Mouse (Mus musculus) C2C12 (cell line): Measurements from ENCODE around the gene Tnfrsf13b. TPM values are rescaled to one million over a fixed set of nuclear protein-coding genes. Genes with fewer than 3 reads are reported as not detected.

Experiments
- H3K27me3 ChIP-seq: one replicate; pipeline ENCODE4 v1.6.1; 2011; ENCODE audit not compliant: control insufficient read depth, insufficient read depth, insufficient read length
- H3K36me3 ChIP-seq: one replicate; pipeline ENCODE4 v1.6.1; 2011; ENCODE audit not compliant: control insufficient read depth, insufficient read depth
- H3K4me3 ChIP-seq: one replicate; pipeline ENCODE4 v1.5.1; 2011; ENCODE audit warnings: mild to moderate bottlenecking, control low read depth; ENCODE audit not compliant: poor library complexity, insufficient read depth, severe bottlenecking
- H3K79me2 ChIP-seq: one replicate; pipeline ENCODE4 v1.6.1; 2011; ENCODE audit not compliant: control insufficient read depth, insufficient read depth
- H3K79me3 ChIP-seq: one replicate; pipeline ENCODE4 v1.6.1; 2011; ENCODE audit warnings: low read depth, control low read depth
- H3ac ChIP-seq: one replicate; pipeline ENCODE3; 2011; ENCODE audit warnings: low read depth; ENCODE audit not compliant: control insufficient read depth, insufficient read length
- CEBPB ChIP-seq: IDR thresholded peaks from one replicate; pipeline ENCODE4 v1.6.1; 2011; ENCODE audit warnings: low read depth, mild to moderate bottlenecking, control low read depth, moderate library complexity
- CTCF ChIP-seq: IDR thresholded peaks from one replicate; pipeline ENCODE4 v1.5.1; 2011; ENCODE audit not compliant: control insufficient read depth, insufficient read depth, insufficient read length
- FOSL1 ChIP-seq: IDR thresholded peaks from one replicate; pipeline ENCODE4 v1.8.0; 2011; ENCODE audit warnings: mild to moderate bottlenecking, low read length; ENCODE audit not compliant: poor library complexity, insufficient read depth, severe bottlenecking
- MAX ChIP-seq: IDR thresholded peaks from one replicate; pipeline ENCODE4 v1.6.1; 2011; ENCODE audit warnings: mild to moderate bottlenecking, control low read depth
- MYOD1 ChIP-seq: IDR thresholded peaks from one replicate; pipeline ENCODE4 v1.6.1; 2011; ENCODE audit warnings: low read depth; ENCODE audit not compliant: control insufficient read depth, insufficient read length
- MYOG ChIP-seq: IDR thresholded peaks from one replicate; pipeline ENCODE4 v1.6.1; 2011; ENCODE audit not compliant: control insufficient read depth, insufficient read length; ENCODE audit errors: extremely low read depth
- USF1 ChIP-seq: IDR thresholded peaks from one replicate; pipeline ENCODE4 v1.6.1; 2011; ENCODE audit warnings: low read depth, mild to moderate bottlenecking, control low read depth, moderate library complexity
- polyA plus RNA-seq: library from polyadenylated mRNA; unstranded; fragments of >200 nt; fragmentation: generic; extraction: Trizol; gene quantifications from one replicate; pipeline ENCODE4 v1.2.1, GENCODE M21; 2012; ENCODE audit warnings: missing spikeins

Gene Tnfrsf13b
- polyA plus RNA-seq, 1 experiment: not detected

DNA sequence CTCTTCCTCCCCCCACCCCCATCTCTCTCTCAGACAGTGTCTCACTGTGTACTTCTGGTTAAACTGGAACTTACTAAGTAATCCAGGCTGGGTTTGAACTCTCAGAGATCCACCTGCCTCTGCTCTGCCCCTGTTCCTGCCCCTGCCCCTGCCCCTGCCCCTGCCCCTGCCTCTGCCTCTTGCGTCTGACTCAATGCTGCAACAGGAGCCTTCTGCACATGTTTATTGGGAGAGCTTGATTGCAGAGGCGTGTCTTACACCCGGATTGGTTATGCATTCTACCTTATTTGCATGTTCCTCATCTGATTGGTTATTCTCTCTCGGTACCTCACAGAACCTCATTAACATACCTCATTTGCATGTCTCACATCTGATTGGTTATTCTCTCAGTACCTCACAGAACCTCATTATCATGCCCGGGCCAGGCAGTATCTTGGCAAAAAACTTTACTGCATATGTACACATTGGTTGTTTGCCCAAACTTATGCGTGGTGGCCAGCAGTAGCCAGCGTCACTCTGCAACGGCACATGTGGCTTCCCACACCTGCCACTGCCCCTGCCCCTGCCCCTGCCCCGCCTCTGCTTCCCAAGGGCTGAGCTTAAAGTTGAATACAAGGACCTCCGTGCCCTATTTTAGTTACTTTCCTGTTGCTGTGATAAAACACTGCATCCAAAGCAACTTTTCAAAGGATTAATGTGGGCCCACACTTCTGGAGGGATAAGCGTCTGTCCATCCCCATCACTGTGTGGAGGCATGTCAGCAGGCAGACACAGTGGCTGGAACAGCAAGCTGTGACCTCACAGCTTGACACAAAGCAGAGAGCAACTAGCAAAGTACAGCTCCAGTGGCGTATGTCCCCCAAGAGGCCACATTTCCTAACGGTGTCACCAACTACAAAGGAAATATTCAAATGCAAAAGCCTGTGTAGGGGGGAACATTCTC, 23.9 kb upstream of the Tnfrsf13b start:
- Histone ChIP-seq H3K79me3 (no peaks in the 10 kb centered on the region), H3K4me3 (no peak overlapping the region), H3K36me3 (no peaks in the 10 kb centered on the region), H3ac (no peak overlapping the region), H3K27me3 (no peaks in the 10 kb centered on the region), H3K79me2 (no peaks in the 10 kb centered on the region)
- no peak for TF ChIP-seq FOSL1
- no peak for TF ChIP-seq CEBPB
- TF ChIP-seq CTCF: no peak
- no peak for TF ChIP-seq USF1
- TF ChIP-seq MYOD1: no peak
- TF ChIP-seq MYOG: no peak
- no peak for TF ChIP-seq MAX

DNA sequence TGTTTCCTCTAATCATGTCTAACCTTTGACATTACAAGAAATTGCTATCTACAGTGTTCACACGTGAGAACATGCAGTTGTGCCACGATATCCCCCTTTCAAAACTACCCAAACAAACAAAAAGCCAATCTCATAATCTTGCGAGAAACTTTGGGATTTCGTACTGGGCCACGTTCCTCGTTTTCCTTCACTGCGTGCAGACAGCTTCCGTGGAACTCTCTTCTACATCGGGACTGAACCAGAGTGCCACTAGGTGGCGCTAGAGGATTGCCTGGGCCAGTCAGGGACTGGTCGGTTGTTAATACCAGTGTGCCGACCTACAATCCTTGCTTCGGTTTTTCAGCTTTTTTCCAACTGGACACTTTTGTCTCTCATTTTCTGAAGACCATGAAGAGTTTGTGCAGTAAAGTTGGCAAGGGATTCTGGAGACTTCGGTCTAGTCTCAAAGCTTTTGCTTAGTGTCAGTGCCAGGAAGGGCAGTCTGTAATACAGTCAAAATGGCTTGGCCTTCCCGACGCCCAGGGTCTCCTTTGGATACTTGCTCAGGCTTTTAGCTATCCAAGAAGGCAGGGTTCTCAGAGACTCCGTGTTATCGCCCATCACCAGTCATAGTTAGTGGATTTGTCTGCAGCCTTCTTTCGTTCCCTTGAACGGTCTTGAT, 22.2 kb upstream of the Tnfrsf13b start:
- Histone ChIP-seq H3K36me3 (no peaks in the 10 kb centered on the region), H3K4me3 (no peak overlapping the region)
- TF ChIP-seq CTCF (peak; percentile 82), USF1 (no peak)

DNA sequence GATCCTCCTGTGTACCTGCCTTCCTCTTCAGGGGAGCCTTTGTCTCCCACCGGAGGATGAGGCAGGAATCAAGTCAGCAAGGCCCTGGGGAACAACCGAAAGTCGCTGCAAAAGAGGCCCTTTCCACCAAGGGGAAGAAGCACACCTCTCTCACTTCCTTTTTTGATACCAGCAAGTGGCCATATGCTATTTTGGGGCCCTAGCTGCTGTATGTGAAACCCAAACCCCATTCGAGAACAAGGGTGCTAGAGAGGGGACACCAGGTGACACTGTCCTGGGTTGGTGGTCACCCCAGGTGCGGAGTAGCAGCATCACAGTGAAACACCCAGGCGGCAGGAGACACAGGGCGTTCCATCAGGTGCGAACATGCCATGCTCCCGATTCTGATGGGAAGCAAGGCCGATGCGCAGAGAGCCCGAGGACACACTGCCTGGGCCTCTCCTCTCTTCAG, 17.6 kb upstream of the Tnfrsf13b start:
- Histone ChIP-seq H3K79me2 (no peaks in the 10 kb centered on the region), H3K36me3 (no peaks in the 10 kb centered on the region), H3K79me3 (no peaks in the 10 kb centered on the region), H3K27me3 (peaks cover 12% of the 10 kb centered on the region), H3ac (no peak overlapping the region), H3K4me3 (no peak overlapping the region)
- TF ChIP-seq CTCF (no peak), USF1 (no peak), CEBPB (no peak), FOSL1 (no peak), MYOD1 (no peak), MAX (no peak), MYOG (no peak)

More for the DNA sequence above, 22.2 kb upstream of the Tnfrsf13b start:
- Histone ChIP-seq H3K27me3 (peaks cover 6% of the 10 kb centered on the region), H3ac (no peak overlapping the region), H3K79me3 (no peaks in the 10 kb centered on the region), H3K79me2 (no peaks in the 10 kb centered on the region)

DNA sequence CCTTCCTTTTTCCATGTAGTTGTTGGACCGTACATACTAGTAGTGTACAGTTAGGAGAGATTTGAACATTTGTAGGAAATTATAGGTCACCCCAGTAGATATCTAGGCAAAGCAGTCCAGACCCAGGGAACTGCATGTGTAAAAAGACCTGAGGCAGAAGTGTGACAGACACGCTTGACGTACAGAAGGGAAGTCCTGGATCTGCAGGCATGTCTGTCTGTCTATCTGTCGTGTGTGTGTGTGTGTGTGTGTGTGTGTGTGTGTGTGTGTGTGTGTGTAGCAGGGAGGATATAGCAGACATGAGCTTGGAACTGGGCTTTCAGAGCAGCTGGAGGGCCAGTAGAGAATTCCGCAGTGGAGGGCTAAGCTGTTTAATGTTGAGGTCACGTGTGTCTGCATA, 16.8 kb upstream of the Tnfrsf13b start:
- TF ChIP-seq MYOG: no peak
- no peak for TF ChIP-seq CTCF
- no peak for TF ChIP-seq FOSL1
- H3K79me2 ChIP-seq: no peaks in the 10 kb centered on the region
- no peaks in the 10 kb centered on the region for H3K79me3 ChIP-seq
- H3ac ChIP-seq: no peak overlapping the region
- no peaks in the 10 kb centered on the region for H3K36me3 ChIP-seq
- peaks cover 12% of the 10 kb centered on the region for H3K27me3 ChIP-seq
- H3K4me3 ChIP-seq: no peak overlapping the region

DNA sequence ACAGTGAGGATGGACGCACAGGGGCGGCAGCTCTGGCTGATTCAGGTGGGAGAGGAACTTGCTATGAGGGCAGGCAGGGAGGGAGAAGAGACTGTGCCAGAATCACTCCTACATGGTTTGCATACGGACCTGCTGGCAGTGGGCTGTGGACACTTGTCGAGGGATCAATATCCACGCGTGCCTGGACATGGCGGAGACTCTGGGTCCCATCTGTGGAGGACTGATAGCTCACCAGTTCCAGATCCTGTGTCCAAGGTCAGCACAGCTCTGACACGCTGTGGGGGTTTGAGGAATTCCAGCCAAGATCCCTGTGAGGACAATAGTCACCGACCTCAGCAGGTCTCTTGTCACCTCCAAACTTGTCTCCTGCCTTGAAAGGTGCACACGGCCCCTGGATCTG, 16.4 kb upstream of the Tnfrsf13b start:
- peaks cover 12% of the 10 kb centered on the region for H3K27me3 ChIP-seq
- no peaks in the 10 kb centered on the region for H3K36me3 ChIP-seq
- no peaks in the 10 kb centered on the region for H3K79me3 ChIP-seq
- H3ac ChIP-seq: no peak overlapping the region
- TF ChIP-seq USF1 (no peak), CEBPB (no peak), MYOD1 (no peak), MAX (no peak), MYOG (no peak), FOSL1 (no peak)
- H3K79me2 ChIP-seq: no peaks in the 10 kb centered on the region
- H3K4me3 ChIP-seq: no peak overlapping the region

DNA sequence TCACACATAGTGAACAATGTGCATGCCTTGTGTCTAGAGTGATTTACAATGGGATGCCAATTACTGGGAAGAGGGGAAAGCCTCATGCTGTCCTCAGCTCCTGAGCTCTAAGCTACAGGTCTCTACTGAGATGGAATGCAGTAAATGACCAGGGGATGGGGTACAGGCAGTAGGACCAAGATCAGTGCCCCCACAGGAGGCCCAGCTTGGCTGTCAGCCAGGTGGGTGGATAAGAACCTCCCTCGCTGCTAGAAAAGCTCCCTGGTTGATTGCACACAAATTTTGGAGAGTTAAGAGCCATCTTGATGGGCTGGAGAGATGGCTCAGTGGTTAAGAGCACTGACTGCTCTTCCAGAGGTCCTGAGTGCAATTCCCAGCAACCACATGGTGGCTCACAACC, 15.6 kb upstream of the Tnfrsf13b start:
- no peaks in the 10 kb centered on the region for H3K36me3 ChIP-seq
- peaks cover 12% of the 10 kb centered on the region for H3K27me3 ChIP-seq
- TF ChIP-seq USF1: no peak
- TF ChIP-seq MYOG: no peak
- TF ChIP-seq MAX: no peak
- no peak for TF ChIP-seq CTCF
- TF ChIP-seq MYOD1: no peak
- no peak for TF ChIP-seq FOSL1
- TF ChIP-seq CEBPB: no peak
- H3K79me3 ChIP-seq: no peaks in the 10 kb centered on the region
- no peak overlapping the region for H3K4me3 ChIP-seq
- H3K79me2 ChIP-seq: no peaks in the 10 kb centered on the region
- H3ac ChIP-seq: no peak overlapping the region
